Mouse (Mus musculus) bone marrow macrophage, adult 2 months (primary cell): ENCODE results near the gene Ptpra. TPM values are rescaled to one million over a fixed set of nuclear protein-coding genes. Genes with fewer than 3 reads are reported as not detected.
A peak's percentile ranks its signal among the peaks of the same experiment; 100 is the strongest.

Experiments used
- H3K27ac ChIP-seq: 2 replicates; pipeline ENCODE4 v1.5.1; 2012; ENCODE audit warnings: low read depth, low read length; ENCODE audit not compliant: insufficient read depth
- H3K4me1 ChIP-seq: 2 replicates; pipeline ENCODE4 v1.6.1; 2012; ENCODE audit warnings: low read length; ENCODE audit not compliant: control insufficient read depth, insufficient read depth
- H3K4me3 ChIP-seq: 2 replicates; pipeline ENCODE4 v1.5.1; 2012; ENCODE audit warnings: mild to moderate bottlenecking, low read length, moderate library complexity; ENCODE audit not compliant: insufficient read depth
- CTCF ChIP-seq: IDR thresholded peaks from 2 replicates; pipeline ENCODE4 v1.5.1; 2012; ENCODE audit warnings: low read depth, mild to moderate bottlenecking, low read length, moderate library complexity
- POLR2A ChIP-seq: IDR thresholded peaks from 2 replicates; pipeline ENCODE4 v1.6.1; 2012; ENCODE audit warnings: mild to moderate bottlenecking, low read depth, low read length, borderline replicate concordance
- polyA plus RNA-seq: library from polyadenylated mRNA; stranded (reverse); fragments of >200 nt; gene quantifications from 2 replicates; pipeline ENCODE4 v1.2.4, GENCODE M21; 2012; ENCODE audit not compliant: missing spikeins, insufficient read depth, insufficient read length

Gene Ptpra
- polyA plus RNA-seq, 1 experiment, result 229 TPM

- H3K4me3 ChIP-seq, result no peak overlapping the region
- TF ChIP-seq POLR2A, result no peak
- no peak for TF ChIP-seq CTCF
- no peak overlapping the region for H3K27ac ChIP-seq
- peaks cover 9% of the 10 kb centered on the region for H3K4me1 ChIP-seq
Observed at GRCm38 (mm10) chr2:130586016-130586415, 135.9 kb downstream of the Ptpra start.

- H3K27ac ChIP-seq, result no peak overlapping the region
- H3K4me3 ChIP-seq, result no peak overlapping the region
- peaks cover 7% of the 10 kb centered on the region for H3K4me1 ChIP-seq
- TF ChIP-seq CTCF, result no peak
- TF ChIP-seq POLR2A, result no peak
Observed at GRCm38 (mm10) chr2:130588373-130588772, 138.3 kb downstream of the Ptpra start.

GRCm38 (mm10) chr2:130589157-130589556 lies 139.1 kb downstream of the Ptpra start:
- TF ChIP-seq POLR2A (no peak), CTCF (no peak)
- Histone ChIP-seq H3K4me3 (no peak overlapping the region), H3K27ac (no peak overlapping the region), H3K4me1 (no peaks in the 10 kb centered on the region)

GRCm38 (mm10) chr2:130589761-130590160 lies 139.7 kb downstream of the Ptpra start:
- TF ChIP-seq POLR2A, result no peak
- no peak for TF ChIP-seq CTCF
- H3K4me3 ChIP-seq, result no peak overlapping the region

GRCm38 (mm10) chr2:130591016-130591415 lies 140.9 kb downstream of the Ptpra start:
- TF ChIP-seq POLR2A (no peak), CTCF (no peak)
- no peak overlapping the region for H3K4me3 ChIP-seq
- H3K4me1 ChIP-seq, result no peaks in the 10 kb centered on the region
- H3K27ac ChIP-seq, result no peak overlapping the region

More at GRCm38 (mm10) chr2:130589761-130590160, 139.7 kb downstream of the Ptpra start:
- H3K27ac ChIP-seq, result no peak overlapping the region
- H3K4me1 ChIP-seq, result no peaks in the 10 kb centered on the region

- H3K4me1 ChIP-seq, result 0 out of 2 replicates have a peak, but pooled peaks cover 2% of the 10 kb centered on the region
- H3K4me3 ChIP-seq, result no peak overlapping the region
- no peak overlapping the region for H3K27ac ChIP-seq
- no peak for TF ChIP-seq POLR2A
- no peak for TF ChIP-seq CTCF
Observed at GRCm38 (mm10) chr2:130595596-130595995, 145.5 kb downstream of the Ptpra start.

- H3K4me1 ChIP-seq, result 0 out of 2 replicates have a peak, but pooled peaks cover 2% of the 10 kb centered on the region
- H3K27ac ChIP-seq, result no peak overlapping the region
- H3K4me3 ChIP-seq, result no peak overlapping the region
- no peak for TF ChIP-seq POLR2A
- TF ChIP-seq CTCF, result peak; percentile 55
Observed at GRCm38 (mm10) chr2:130597601-130598010, 147.5 kb downstream of the Ptpra start.

- H3K4me1 ChIP-seq, result 0 out of 2 replicates have a peak, but pooled peaks cover 2% of the 10 kb centered on the region
- TF ChIP-seq CTCF (no peak), POLR2A (no peak)
- no peak overlapping the region for H3K27ac ChIP-seq
- no peak overlapping the region for H3K4me3 ChIP-seq
Observed at GRCm38 (mm10) chr2:130598399-130598798, 148.3 kb downstream of the Ptpra start.

GRCm38 (mm10) chr2:130602195-130602594 lies 152.1 kb downstream of the Ptpra start:
- H3K27ac ChIP-seq, result no peak overlapping the region
- H3K4me1 ChIP-seq, result 0 out of 2 replicates have a peak, but pooled peaks cover 2% of the 10 kb centered on the region
- TF ChIP-seq CTCF, result no peak
- no peak for TF ChIP-seq POLR2A
- H3K4me3 ChIP-seq, result no peak overlapping the region

Other genes with a start within 250 kb of the Ptpra start
- gene Nop56, start 175.8 kb upstream of the Ptpra start, polyA plus RNA-seq, result 46.4 and 51.8 TPM in 2 replicates
- 162 and 179 TPM in 2 replicates for gene Idh3b, start 165.7 kb upstream of the Ptpra start, polyA plus RNA-seq
- not detected in 2 replicates for gene Ebf4, start 155.1 kb upstream of the Ptpra start, polyA plus RNA-seq
- gene Cpxm1, start 52.7 kb upstream of the Ptpra start, polyA plus RNA-seq, result 0.33 TPM in 1 of 2 replicates, not detected in the other
- gene Gm28372, start 45.0 kb upstream of the Ptpra start, polyA plus RNA-seq, result not detected in 2 replicates
- gene 1700020A23Rik, start 45.0 kb upstream of the Ptpra start, polyA plus RNA-seq, result not detected in 2 replicates
- gene Tmem239, start 43.8 kb upstream of the Ptpra start, polyA plus RNA-seq, result not detected in 2 replicates
- 121 and 124 TPM in 2 replicates for gene Vps16, start 25.9 kb upstream of the Ptpra start, polyA plus RNA-seq
- gene Pced1a, start 25.6 kb upstream of the Ptpra start, polyA plus RNA-seq, result 14.1 and 15.7 TPM in 2 replicates
- gene Mrps26, start 113.5 kb downstream of the Ptpra start, polyA plus RNA-seq, result 28.3 and 30.0 TPM in 2 replicates
- gene Oxt, start 125.9 kb downstream of the Ptpra start, polyA plus RNA-seq, result not detected in 2 replicates
- not detected in 2 replicates for gene Avp, start 132.3 kb downstream of the Ptpra start, polyA plus RNA-seq
- 4.4 and 6.1 TPM in 2 replicates for gene Fastkd5, start 179.7 kb downstream of the Ptpra start, polyA plus RNA-seq
- 5.0 and 6.1 TPM in 2 replicates for gene Ubox5, start 179.8 kb downstream of the Ptpra start, polyA plus RNA-seq
- gene Lzts3, start 192.5 kb downstream of the Ptpra start, polyA plus RNA-seq, result 2.8 and 3.3 TPM in 2 replicates
- 115 and 134 TPM in 2 replicates for gene Ddrgk1, start 214.4 kb downstream of the Ptpra start, polyA plus RNA-seq
- gene Itpa, start 217.3 kb downstream of the Ptpra start, polyA plus RNA-seq, result 22.7 and 23.7 TPM in 2 replicates
- gene Slc4a11, start 247.2 kb downstream of the Ptpra start, polyA plus RNA-seq, result 0.34 and 0.65 TPM in 2 replicates